Mouse (Mus musculus) forebrain, embryonic 13.5 days (tissue): ENCODE measurements around the gene Sox9. TPM values are rescaled to one million over a fixed set of nuclear protein-coding genes. Genes with fewer than 3 reads are reported as not detected.

Source experiments
- ATAC-seq: fragments of 200-750 bp; cut with Nextera tagmentation; 2 replicates; pipeline ENCODE4 v1.8.0; 2017
- H3K27ac ChIP-seq: fragments of 300-500 bp; sonication (generic); 2 replicates; pipeline ENCODE4 v1.5.1; 2015; ENCODE audit warnings: inconsistent platforms, mild to moderate bottlenecking, moderate library complexity
- H3K27me3 ChIP-seq: fragments of 300-500 bp; sonication (generic); 2 replicates; pipeline ENCODE4 v1.6.1; 2015; ENCODE audit warnings: mild to moderate bottlenecking, inconsistent platforms
- H3K36me3 ChIP-seq: fragments of 300-500 bp; sonication (generic); 2 replicates; pipeline ENCODE4 v1.6.1; 2015; ENCODE audit warnings: mild to moderate bottlenecking, inconsistent platforms; ENCODE audit not compliant: poor library complexity, severe bottlenecking
- H3K4me1 ChIP-seq: fragments of 300-500 bp; sonication (generic); 2 replicates; pipeline ENCODE4 v1.6.1; 2015; ENCODE audit warnings: inconsistent platforms
- H3K4me2 ChIP-seq: fragments of 300-500 bp; sonication (generic); 2 replicates; pipeline ENCODE4 v1.6.1; 2015; ENCODE audit warnings: inconsistent platforms, mild to moderate bottlenecking, moderate library complexity
- H3K4me3 ChIP-seq: fragments of 300-500 bp; sonication (generic); 2 replicates; pipeline ENCODE4 v1.5.1; 2015; ENCODE audit warnings: mild to moderate bottlenecking, inconsistent platforms
- H3K9ac ChIP-seq: fragments of 300-500 bp; sonication (generic); 2 replicates; pipeline ENCODE4 v1.6.1; 2015; ENCODE audit warnings: mild to moderate bottlenecking, inconsistent platforms
- H3K9me3 ChIP-seq: fragments of 300-500 bp; sonication (generic); replicated peaks from 2 replicates; pipeline ENCODE4 v1.6.1; 2016; ENCODE audit warnings: inconsistent platforms
- WGBS: fragments of 180-500 bp; shearing (Covaris S2); methylation state at CpG from one replicate; pipeline ENCODE4 v1.1.7; 2015; 5-methylcytosine and 5-hydroxymethylcytosine counted together
- polyA plus RNA-seq: library from polyadenylated mRNA; unstranded; fragments of >200 nt; fragmentation: Nextera tagmentation; extraction: Ambion mirVana; gene quantifications from 2 replicates; pipeline ENCODE4 v1.2.1, GENCODE M21; 2015

Gene Sox9
- polyA plus RNA-seq, 1 experiment from 2014 or later, result 97.8 TPM

- Histone ChIP-seq H3K9me3 (no peaks in the 10 kb centered on the region), H3K4me1 (peaks cover 66% of the 10 kb centered on the region), H3K36me3 (no peaks in the 10 kb centered on the region), H3K4me2 (no peak overlapping the region), H3K4me3 (no peak overlapping the region), H3K27me3 (no peaks in the 10 kb centered on the region), H3K27ac (no peak overlapping the region), H3K9ac (no peak overlapping the region)
- no peak for ATAC-seq
- 70% methylated on average over 8 of the region's 8 CpGs for WGBS
Observed at GRCm38 (mm10) chr11:112807838-112808506, 25.9 kb downstream of the Sox9 start.

- peak; percentile 23 for ATAC-seq
- H3K4me1 ChIP-seq, result peaks cover 59% of the 10 kb centered on the region
- peak overlapping the region; percentile 86 for H3K27ac ChIP-seq
- H3K36me3 ChIP-seq, result no peaks in the 10 kb centered on the region
- no peaks in the 10 kb centered on the region for H3K27me3 ChIP-seq
- peak overlapping the region; percentile 43; the same call in 1 of the 2 replicates for H3K9ac ChIP-seq
- WGBS, result 2% methylated on average over 17 of the region's 17 CpGs
- peak overlapping the region; percentile 26 for H3K4me3 ChIP-seq
- peak overlapping the region; percentile 51 for H3K4me2 ChIP-seq
- no peaks in the 10 kb centered on the region for H3K9me3 ChIP-seq
Observed at GRCm38 (mm10) chr11:112810447-112811151, 28.6 kb downstream of the Sox9 start.

- no peaks in the 10 kb centered on the region for H3K36me3 ChIP-seq
- 0 out of 2 replicates have a peak overlapping the region, but pooled peaks have one; percentile 48 for H3K9ac ChIP-seq
- H3K4me1 ChIP-seq, result peaks cover 58% of the 10 kb centered on the region
- no peaks in the 10 kb centered on the region for H3K27me3 ChIP-seq
- peak; percentile 98 for ATAC-seq
- 1% methylated on average over 19 of the region's 19 CpGs for WGBS
- peak overlapping the region; percentile 26 for H3K4me3 ChIP-seq
- no peaks in the 10 kb centered on the region for H3K9me3 ChIP-seq
- H3K4me2 ChIP-seq, result peak overlapping the region; percentile 51
- H3K27ac ChIP-seq, result peak overlapping the region; percentile 91
Observed at GRCm38 (mm10) chr11:112811152-112811871, 29.3 kb downstream of the Sox9 start.

GRCm38 (mm10) chr11:112817829-112818650, 36.0 kb downstream of the Sox9 start:
- Histone ChIP-seq H3K36me3 (no peaks in the 10 kb centered on the region), H3K9me3 (no peaks in the 10 kb centered on the region), H3K4me3 (no peak overlapping the region), H3K27me3 (no peaks in the 10 kb centered on the region), H3K9ac (no peak overlapping the region; the same call in 1 of the 2 replicates), H3K4me2 (peak overlapping the region; percentile 6; the same call in 1 of the 2 replicates), H3K27ac (0 out of 2 replicates have a peak overlapping the region, but pooled peaks have one; percentile 8), H3K4me1 (peaks cover 32% of the 10 kb centered on the region)
- peak; percentile 83 for ATAC-seq
- WGBS, result 48% methylated on average over 14 of the region's 14 CpGs

- H3K36me3 ChIP-seq, result no peaks in the 10 kb centered on the region
- no peak overlapping the region for H3K9ac ChIP-seq
- 54% methylated on average over 7 of the region's 7 CpGs for WGBS
- H3K4me1 ChIP-seq, result peaks cover 27% of the 10 kb centered on the region
- H3K9me3 ChIP-seq, result no peaks in the 10 kb centered on the region
- no peak overlapping the region for H3K4me3 ChIP-seq
- no peak overlapping the region for H3K4me2 ChIP-seq
- no peaks in the 10 kb centered on the region for H3K27me3 ChIP-seq
- peak; percentile 48 for ATAC-seq
- H3K27ac ChIP-seq, result 0 out of 2 replicates have a peak overlapping the region, but pooled peaks have one; percentile 8
Observed at GRCm38 (mm10) chr11:112818651-112819270, 36.7 kb downstream of the Sox9 start.

- H3K27me3 ChIP-seq, result no peaks in the 10 kb centered on the region
- H3K4me1 ChIP-seq, result peaks cover 34% of the 10 kb centered on the region
- no peak overlapping the region for H3K9ac ChIP-seq
- no peak overlapping the region for H3K27ac ChIP-seq
- no peaks in the 10 kb centered on the region for H3K36me3 ChIP-seq
- H3K9me3 ChIP-seq, result no peaks in the 10 kb centered on the region
- no peak overlapping the region for H3K4me3 ChIP-seq
- WGBS, result 90% methylated on average over 2 of the region's 2 CpGs
- H3K4me2 ChIP-seq, result no peak overlapping the region
- ATAC-seq, result no peak
Observed at GRCm38 (mm10) chr11:112821536-112821935, 39.5 kb downstream of the Sox9 start.

- Histone ChIP-seq H3K9ac (no peak overlapping the region), H3K4me2 (no peak overlapping the region), H3K27ac (no peak overlapping the region), H3K9me3 (no peaks in the 10 kb centered on the region), H3K36me3 (no peaks in the 10 kb centered on the region), H3K4me3 (no peak overlapping the region), H3K4me1 (peaks cover 22% of the 10 kb centered on the region), H3K27me3 (no peaks in the 10 kb centered on the region)
- no peak for ATAC-seq
- 68% methylated on average over 3 of the region's 3 CpGs for WGBS
Observed at GRCm38 (mm10) chr11:112824146-112824545, 42.1 kb downstream of the Sox9 start.

GRCm38 (mm10) chr11:112826193-112827043, 44.4 kb downstream of the Sox9 start:
- WGBS, result 71% methylated on average over 6 of the region's 6 CpGs
- Histone ChIP-seq H3K4me2 (no peak overlapping the region), H3K36me3 (no peaks in the 10 kb centered on the region), H3K9me3 (no peaks in the 10 kb centered on the region), H3K27me3 (no peaks in the 10 kb centered on the region), H3K9ac (no peak overlapping the region), H3K27ac (peak overlapping the region; percentile 20), H3K4me1 (peaks cover 14% of the 10 kb centered on the region), H3K4me3 (no peak overlapping the region)
- peak; percentile 75; the same call in 1 of the 2 replicates for ATAC-seq

- H3K27ac ChIP-seq, result peak overlapping the region; percentile 20
- WGBS, result 73% methylated on average over 6 of the region's 6 CpGs
- no peak overlapping the region for H3K4me3 ChIP-seq
- no peak overlapping the region for H3K4me2 ChIP-seq
- no peak overlapping the region for H3K9ac ChIP-seq
- no peaks in the 10 kb centered on the region for H3K27me3 ChIP-seq
- no peaks in the 10 kb centered on the region for H3K9me3 ChIP-seq
- no peak for ATAC-seq
- peaks cover 14% of the 10 kb centered on the region for H3K4me1 ChIP-seq
- no peaks in the 10 kb centered on the region for H3K36me3 ChIP-seq
Observed at GRCm38 (mm10) chr11:112827044-112827347, 45.0 kb downstream of the Sox9 start.

GRCm38 (mm10) chr11:112828553-112829287, 46.7 kb downstream of the Sox9 start:
- H3K36me3 ChIP-seq, result no peaks in the 10 kb centered on the region
- no peak overlapping the region for H3K9ac ChIP-seq
- H3K4me3 ChIP-seq, result no peak overlapping the region
- H3K27ac ChIP-seq, result no peak overlapping the region
- H3K4me1 ChIP-seq, result peaks cover 25% of the 10 kb centered on the region
- no peaks in the 10 kb centered on the region for H3K9me3 ChIP-seq
- ATAC-seq, result no peak
- no peak overlapping the region for H3K4me2 ChIP-seq
- 92% methylated on average over 9 of the region's 9 CpGs for WGBS
- no peaks in the 10 kb centered on the region for H3K27me3 ChIP-seq
